Mouse (Mus musculus) megakaryocyte progenitor cell, adult 5-6 weeks (primary cell): ENCODE measurements around the gene 2210408I21Rik. TPM values are rescaled to one million over a fixed set of nuclear protein-coding genes. Genes with fewer than 3 reads are reported as not detected.

ENCODE experiments used
- ATAC-seq: replicated peaks from 2 replicates; pipeline ENCODE4 v1.8.0; 2016; ENCODE audit warnings: mild to moderate bottlenecking, moderate TSS enrichment, inconsistent platforms; ENCODE audit not compliant: poor library complexity
- total RNA-seq, 2 experiments: library from RNA; stranded (forward) in 1 of 2; stranded (reverse) in 1 of 2; fragments of 157-497, 149-512 nt in 1 of 2; fragments of 200-1000 nt in 1 of 2; gene quantifications; 2 replicates each; pipeline versions ENCODE4 v1.2.3 to v1.2.4; 2015 to 2017

Gene 2210408I21Rik
- total RNA-seq, 2 experiments from 2014 or later: 3.4 to 6.5 TPM

- ATAC-seq: no peak
These were observed 343.2 kb downstream of the 2210408I21Rik start for GRCm38 (mm10) chr13:77478425-77479119.

GRCm38 (mm10) chr13:77489938-77490651 lies 354.8 kb downstream of the 2210408I21Rik start:
- no peak for ATAC-seq

- ATAC-seq: no peak
These were observed 378.7 kb downstream of the 2210408I21Rik start for GRCm38 (mm10) chr13:77514046-77514445.

GRCm38 (mm10) chr13:77528960-77529699 lies 393.8 kb downstream of the 2210408I21Rik start:
- no peak for ATAC-seq

GRCm38 (mm10) chr13:77529760-77530159 lies 394.4 kb downstream of the 2210408I21Rik start:
- ATAC-seq: no peak

- ATAC-seq: no peak
These were observed 402.1 kb downstream of the 2210408I21Rik start for GRCm38 (mm10) chr13:77537466-77537865.

GRCm38 (mm10) chr13:77547486-77548385 lies 412.4 kb downstream of the 2210408I21Rik start:
- no peak for ATAC-seq

GRCm38 (mm10) chr13:77548386-77548695 lies 413.0 kb downstream of the 2210408I21Rik start:
- no peak for ATAC-seq

- no peak for ATAC-seq
These were observed 413.4 kb downstream of the 2210408I21Rik start for GRCm38 (mm10) chr13:77548750-77549149.

GRCm38 (mm10) chr13:77594011-77594410 lies 458.7 kb downstream of the 2210408I21Rik start:
- ATAC-seq: no peak

GRCm38 (mm10) chr13:77615346-77615745 lies 480.0 kb downstream of the 2210408I21Rik start:
- ATAC-seq: no peak

Other genes starting within 250 kb of the 2210408I21Rik start
- 24.4 and 27.6 TPM in 2 replicates for gene Slf1, start 67 bp upstream of the 2210408I21Rik start, total RNA-seq (2015)
- 22.8 and 28.5 TPM in 2 replicates for gene Slf1, start 67 bp upstream of the 2210408I21Rik start, total RNA-seq (2017)